Mouse (Mus musculus) lung, adult 18-20 months (tissue): ENCODE results near the gene March11.

Source experiments
- DNase-seq, 2 experiments: peaks; one replicate each; pipeline ENCODE4 v3.0.0; 2022; ENCODE audit warnings: mixed read lengths in 2 of 2

March11 gene

GRCm38 (mm10) chr15:26374946-26375345 is 66.1 kb downstream of the March11 start:
- DNase-seq: no peak

GRCm38 (mm10) chr15:26377355-26377754 is 68.5 kb downstream of the March11 start:
- no peak for DNase-seq

- no peak for DNase-seq
These were observed 70.0 kb downstream of the March11 start for GRCm38 (mm10) chr15:26378879-26379278.

- DNase-seq: no peak
These were observed 71.0 kb downstream of the March11 start for GRCm38 (mm10) chr15:26379831-26380230.

- no peak for DNase-seq
These were observed 72.0 kb downstream of the March11 start for GRCm38 (mm10) chr15:26380844-26381243.

- DNase-seq: no peak
These were observed 81.2 kb downstream of the March11 start for GRCm38 (mm10) chr15:26390001-26390400.

GRCm38 (mm10) chr15:26396556-26396955 is 87.7 kb downstream of the March11 start:
- DNase-seq: no peak

GRCm38 (mm10) chr15:26425284-26425683 is 116.4 kb downstream of the March11 start:
- DNase-seq: no peak

GRCm38 (mm10) chr15:26426231-26426630 is 117.4 kb downstream of the March11 start:
- DNase-seq: peak in 1 of 2 experiments; percentile 3

GRCm38 (mm10) chr15:26430565-26430964 is 121.7 kb downstream of the March11 start:
- no peak for DNase-seq

- DNase-seq: no peak
These were observed 123.8 kb downstream of the March11 start for GRCm38 (mm10) chr15:26432676-26433075.

GRCm38 (mm10) chr15:26435725-26436124 is 126.9 kb downstream of the March11 start:
- DNase-seq: no peak

GRCm38 (mm10) chr15:26437113-26437512 is 128.3 kb downstream of the March11 start:
- no peak for DNase-seq
